Mouse (Mus musculus): ENCODE measurements at regions not wholly inside any gene's neighbourhood (a gene's known extent, or its start where the extent isn't known, plus 50 kb on each side); places are given as distances from the start of the nearest gene placed in this dataset.

DNA sequence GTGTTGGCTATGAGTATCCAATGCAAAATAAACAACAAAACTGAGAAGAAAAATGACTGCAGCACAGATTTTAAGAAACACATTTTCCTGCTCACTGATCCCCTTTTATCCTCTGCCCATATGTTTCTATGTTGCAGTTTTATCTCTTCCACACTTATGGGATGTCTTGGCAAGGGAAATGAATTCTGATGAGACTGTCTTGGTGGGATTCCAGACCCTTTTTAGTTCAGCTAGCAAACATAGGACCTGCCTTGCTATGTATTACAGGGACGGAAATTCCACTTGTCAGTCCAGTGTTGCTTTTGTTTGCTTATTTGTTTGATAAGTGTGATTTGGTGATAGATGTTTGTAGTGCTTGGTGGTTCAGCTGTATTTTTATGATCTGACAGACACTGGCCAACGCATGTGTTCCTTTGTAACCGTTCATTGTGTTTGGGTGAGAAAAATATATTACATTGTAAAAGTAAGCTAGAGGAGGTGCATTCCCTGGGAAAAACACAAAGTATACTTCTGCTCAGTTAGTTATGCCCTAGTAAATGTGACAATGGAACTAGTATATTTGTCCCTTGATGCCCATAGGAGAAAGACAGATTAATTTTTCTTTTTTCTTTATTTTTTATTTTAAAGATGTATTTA is 1516.2 kb downstream of the Tbl1xr1 start:
- DNase-seq (ENCODE audit: low spot score): no peak

DNA sequence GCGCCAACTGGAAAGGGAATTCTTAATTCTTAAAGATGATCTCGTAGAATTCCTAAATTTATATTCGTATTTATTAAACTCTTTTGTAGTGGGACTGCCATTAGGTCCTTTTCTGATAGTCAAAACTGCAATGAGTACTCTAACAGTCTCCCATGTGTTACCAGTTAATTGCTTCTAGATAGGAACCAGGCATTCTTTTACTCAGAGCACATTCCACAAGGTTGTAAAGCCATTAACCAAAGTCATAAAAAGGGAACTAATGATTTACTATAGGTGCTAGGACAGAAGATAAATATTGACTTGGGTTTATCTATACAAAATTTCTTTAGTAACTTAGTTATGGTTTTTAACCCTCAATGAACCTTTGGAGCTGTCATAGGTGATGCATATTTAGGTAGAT is 1525.0 kb downstream of the Tbl1xr1 start:
- no peak for DNase-seq (ENCODE audit: low spot score)

DNA sequence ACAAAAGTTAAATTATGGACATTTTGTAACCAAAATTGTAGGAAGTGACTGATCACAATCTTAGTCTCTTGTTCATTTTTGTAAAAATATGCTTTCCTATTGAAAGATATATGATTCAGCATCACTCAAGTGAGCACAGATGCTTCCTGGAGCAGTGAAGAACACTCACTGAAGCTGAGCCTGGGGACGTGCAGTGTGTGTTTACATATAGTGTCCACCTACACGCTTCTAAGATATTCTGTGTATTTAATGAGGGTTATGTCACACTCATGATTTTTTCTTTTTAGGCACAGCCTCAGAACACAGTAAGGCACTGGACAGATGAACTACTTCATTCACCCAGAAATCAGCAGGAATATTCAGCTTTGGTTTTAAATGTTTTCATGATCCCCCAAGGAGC is 1533.6 kb downstream of the Tbl1xr1 start:
- no peak for DNase-seq (ENCODE audit: low spot score)

DNA sequence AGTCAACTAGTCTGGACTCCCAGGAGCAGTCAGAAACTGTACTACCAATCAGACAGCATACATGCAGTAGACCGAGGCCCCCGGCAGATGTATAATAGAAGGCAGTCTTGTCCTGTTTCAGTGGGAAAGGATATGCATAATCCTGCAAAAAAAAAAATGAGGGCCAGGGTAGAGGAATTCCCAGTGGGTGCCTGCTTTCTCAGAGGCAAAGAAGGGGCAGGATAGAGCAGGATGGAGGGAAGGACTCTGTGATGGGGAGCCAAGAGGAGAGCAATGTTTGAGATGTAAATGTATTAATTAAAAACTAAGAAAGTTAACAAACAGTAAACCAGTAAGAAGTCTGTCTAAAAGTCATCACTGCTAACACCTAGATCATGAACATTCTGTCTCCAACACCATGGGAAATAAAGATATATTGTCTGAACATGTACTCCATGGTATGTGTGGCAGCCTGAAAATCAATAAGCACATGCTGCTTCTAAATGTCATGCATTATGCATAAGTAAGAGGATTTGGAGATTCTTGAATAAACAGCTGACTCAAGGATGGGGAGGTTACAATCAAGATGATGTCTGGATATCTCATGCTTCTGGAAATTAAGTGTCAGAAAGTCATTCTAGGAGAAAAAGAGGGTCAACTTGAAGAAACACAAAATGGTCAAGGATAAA is 1485.3 kb downstream of the Naaladl2 start:
- no peak for DNase-seq (ENCODE audit: low spot score)

DNA sequence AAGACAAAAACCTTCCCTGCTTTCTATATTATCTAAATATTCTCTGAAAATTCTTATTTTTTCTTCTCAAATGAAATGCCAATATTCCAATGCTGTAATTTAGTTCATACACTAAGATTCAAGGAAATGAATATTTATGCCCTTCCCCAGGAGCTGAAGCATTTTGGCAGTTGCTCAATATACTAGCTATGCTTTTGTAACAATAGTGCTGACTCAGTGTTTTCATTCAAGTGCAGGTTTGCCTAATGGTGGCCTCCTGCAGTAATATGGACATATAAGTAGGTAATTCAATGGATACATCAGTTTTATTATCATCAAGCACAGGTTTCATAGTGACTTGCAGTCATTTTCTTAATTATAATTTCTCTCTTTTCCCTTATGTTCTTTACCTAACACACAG is 1437.3 kb downstream of the Naaladl2 start:
- DNase-seq (ENCODE audit: low spot score): no peak

All from embryo, embryonic 10.5 days (tissue).